Mouse (Mus musculus) frontal cortex, postnatal 36 days (tissue): ENCODE data around the gene Cfap61.

ENCODE experiments used
- DNase-seq, 2 experiments: peaks; one replicate each; pipeline ENCODE4 v3.0.0; 2022; ENCODE audit warnings: low spot score in 2 of 2

Cfap61 gene

GRCm38 (mm10) chr2:146147801-146148200, 213.2 kb downstream of the Cfap61 start:
- no peak for DNase-seq

- no peak for DNase-seq
Measured at GRCm38 (mm10) chr2:146149206-146149974, 214.8 kb downstream of the Cfap61 start.

DNA sequence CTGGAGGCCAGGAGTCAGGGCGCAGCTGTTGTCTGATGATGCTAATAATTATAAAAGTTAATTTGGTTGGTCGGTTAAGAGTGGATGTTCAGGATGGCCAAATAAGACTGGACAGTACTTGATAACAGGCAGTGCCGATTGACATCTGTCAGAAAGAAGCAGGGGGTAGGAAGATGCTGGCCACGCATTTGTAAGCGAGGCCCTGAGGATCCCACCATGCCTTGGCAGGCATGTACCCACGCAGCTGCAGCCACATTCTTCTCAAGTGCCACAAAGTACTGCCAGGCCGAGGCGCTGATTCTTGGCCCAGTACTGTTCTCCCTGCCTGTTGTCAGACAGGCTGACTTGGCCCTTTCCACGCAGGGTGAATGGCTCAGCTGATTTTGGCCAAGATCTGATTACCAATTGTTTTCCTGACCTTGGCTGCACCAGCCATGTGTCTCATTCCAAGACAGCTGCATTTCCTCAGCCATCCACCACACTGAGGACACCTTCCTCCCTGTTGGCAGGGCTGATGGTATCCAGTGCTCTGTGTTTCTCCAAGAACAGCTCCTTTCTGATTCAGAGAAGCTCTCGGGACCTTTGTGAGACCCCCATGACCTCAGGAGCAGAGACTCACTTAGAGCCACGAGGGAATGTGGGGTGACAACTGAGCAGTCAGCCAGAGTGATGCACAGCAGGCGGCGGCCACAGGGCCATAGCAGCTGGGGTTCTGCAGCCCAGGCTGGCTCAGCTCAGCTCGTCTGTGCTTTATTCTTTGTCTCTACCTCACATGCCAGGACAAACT, 233.6 kb downstream of the Cfap61 start:
- DNase-seq, result no peak

GRCm38 (mm10) chr2:146169492-146169891, 234.9 kb downstream of the Cfap61 start:
- no peak for DNase-seq

DNA sequence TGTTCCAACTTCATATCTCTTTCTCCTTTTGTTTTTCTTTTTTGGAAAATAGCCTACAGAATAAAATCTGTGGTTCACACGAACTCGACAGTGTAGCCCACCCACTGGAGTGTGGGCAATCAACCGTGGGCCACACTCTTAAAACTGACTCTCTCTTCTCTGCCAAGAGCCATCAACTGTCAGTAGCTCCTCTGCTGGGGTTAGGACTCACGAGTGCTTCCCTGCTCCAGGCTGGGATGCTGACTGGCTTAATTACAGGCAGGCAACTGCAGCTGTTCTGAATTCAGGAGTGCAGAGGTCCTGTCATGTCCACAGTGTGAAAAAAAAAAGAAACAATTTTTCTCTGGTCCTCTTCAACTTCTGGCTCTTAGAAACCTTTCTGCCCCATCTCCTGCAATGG, 237.5 kb downstream of the Cfap61 start:
- no peak for DNase-seq

DNA sequence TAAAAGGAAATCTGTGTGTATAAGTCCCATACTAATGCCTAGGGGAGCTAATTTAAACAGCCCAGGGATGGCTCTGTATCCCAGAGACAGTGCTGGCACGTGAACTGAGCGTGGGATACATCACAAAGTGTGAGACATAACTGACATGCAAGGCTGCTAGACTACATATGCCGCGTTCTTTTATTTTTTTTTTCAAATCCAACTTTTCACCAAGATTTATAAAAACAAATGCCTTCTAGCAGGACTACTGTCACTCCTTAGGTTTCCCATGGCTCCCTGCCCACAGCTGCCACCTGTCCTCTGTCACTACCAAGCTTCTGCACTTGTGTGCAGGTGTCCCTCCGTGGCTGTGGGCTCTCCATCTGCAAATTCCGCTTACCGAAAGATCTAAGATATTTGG, 239.6 kb downstream of the Cfap61 start:
- DNase-seq, result peak; percentile 17 to 61

DNA sequence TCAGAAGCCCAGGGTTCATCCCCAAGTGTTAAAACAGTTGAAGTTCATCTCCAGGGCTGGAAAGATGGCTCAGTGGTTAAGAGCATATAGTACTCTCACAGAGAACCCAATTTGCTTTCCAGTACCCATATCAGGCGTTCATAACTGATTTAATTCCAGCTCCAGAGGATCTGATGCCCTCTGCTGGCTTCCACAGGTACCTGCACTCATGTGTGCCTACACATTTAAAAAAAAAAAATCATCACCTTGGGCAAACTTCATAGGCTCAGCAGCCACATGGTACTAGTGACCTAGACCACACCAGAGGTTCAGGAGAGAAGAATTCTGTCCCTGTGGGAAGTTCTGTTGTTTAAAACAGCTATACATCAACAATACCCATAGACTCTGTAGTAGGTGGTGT, 244.1 kb downstream of the Cfap61 start:
- DNase-seq, result no peak

- no peak for DNase-seq
Measured at GRCm38 (mm10) chr2:146183830-146184793, 249.5 kb downstream of the Cfap61 start.

GRCm38 (mm10) chr2:146196126-146196525, 261.5 kb downstream of the Cfap61 start:
- no peak for DNase-seq

DNA sequence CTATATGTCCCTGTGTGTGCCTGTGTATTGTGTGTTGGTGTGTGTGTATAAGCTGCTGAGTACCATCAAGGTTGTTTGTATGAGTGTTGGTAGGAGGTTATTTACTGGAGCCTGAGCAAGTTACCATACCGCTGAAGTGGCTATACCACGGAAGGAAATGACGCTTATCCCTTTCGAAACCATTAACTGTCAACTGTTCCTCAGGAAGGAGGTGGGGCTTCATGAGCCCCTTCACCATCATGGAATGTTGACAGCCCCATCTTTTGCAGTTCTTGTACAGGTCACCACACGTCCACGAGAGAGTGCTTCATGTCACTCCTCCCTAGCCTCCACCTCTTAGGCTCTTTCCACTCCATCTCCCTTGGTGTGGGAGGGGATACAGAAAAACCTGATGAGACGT, 263.4 kb downstream of the Cfap61 start:
- DNase-seq, result no peak

GRCm38 (mm10) chr2:146210968-146211367, 276.4 kb downstream of the Cfap61 start:
- DNase-seq, result no peak

GRCm38 (mm10) chr2:146214715-146215114, 280.1 kb downstream of the Cfap61 start:
- peak in 1 of 2 experiments; percentile 59 for DNase-seq

GRCm38 (mm10) chr2:146216111-146217064, 281.8 kb downstream of the Cfap61 start:
- DNase-seq, result peak in 1 of 2 experiments; percentile 11

GRCm38 (mm10) chr2:146217227-146217980, 282.8 kb downstream of the Cfap61 start:
- peak in 1 of 2 experiments; percentile 17 for DNase-seq

DNA sequence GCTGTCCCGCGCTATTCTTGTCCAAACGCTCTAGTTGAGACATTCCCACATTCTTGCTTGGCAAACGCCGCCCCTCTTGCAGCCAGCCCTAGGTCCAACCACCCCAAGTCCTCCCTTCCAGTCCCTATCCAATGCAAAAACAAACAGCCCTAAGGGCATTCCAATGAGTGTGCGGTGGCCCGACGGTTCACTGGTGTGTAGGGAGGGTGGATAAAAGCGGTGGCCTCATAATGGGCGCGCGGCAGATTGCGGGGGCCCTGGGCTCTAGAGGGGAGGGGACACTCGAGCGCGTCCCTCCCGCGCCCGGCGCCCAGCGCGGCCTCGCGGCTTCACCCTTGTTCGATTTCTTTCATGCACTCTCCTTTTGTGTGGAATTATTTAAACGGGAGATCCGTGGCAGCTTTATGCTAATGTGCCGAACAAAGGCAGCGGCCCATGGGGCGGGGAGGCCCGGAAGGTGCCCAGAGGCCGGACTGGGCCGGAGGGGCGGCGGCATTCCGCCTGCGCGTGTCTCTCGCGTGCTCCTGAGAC, 283.6 kb downstream of the Cfap61 start:
- DNase-seq, result no peak

- peak; percentile 24 to 50 for DNase-seq
Measured at GRCm38 (mm10) chr2:146218881-146219535, 284.4 kb downstream of the Cfap61 start.

GRCm38 (mm10) chr2:146219791-146220190, 285.2 kb downstream of the Cfap61 start:
- no peak for DNase-seq

DNA sequence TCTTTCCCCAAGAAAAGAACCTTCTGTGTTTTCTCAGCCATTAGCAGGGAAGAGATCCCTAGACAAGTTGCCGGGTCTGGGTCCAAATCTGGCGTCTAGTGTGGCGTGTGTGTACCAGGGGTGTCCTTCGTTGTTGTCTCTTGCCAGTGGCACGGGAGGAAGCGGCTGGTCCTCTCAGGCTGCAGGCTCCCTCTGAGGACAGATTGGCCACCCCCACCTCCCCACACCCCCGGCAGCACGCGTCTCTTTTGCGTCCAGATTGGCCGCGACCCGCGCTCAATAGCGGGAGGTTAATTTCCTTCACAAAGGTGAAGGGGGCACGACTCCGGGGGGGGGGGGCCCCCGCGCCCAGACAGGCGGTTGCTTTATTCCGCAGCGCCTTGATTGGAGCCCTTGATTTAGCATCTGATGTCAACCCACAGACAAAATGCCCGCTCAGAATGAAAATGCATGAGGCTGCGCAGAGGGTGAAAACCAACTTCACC, 286.0 kb downstream of the Cfap61 start:
- no peak for DNase-seq
